Mouse (Mus musculus): ENCODE results near the gene Tbl2.

The Tbl2 gene

GRCm38 (mm10) chr5:135149053-135149819 is at the start of gene Tbl2:
Gene Tbl2 (plus strand): TSS chr5:135149657.
- peak; percentile 98 to 99 for DNase-seq (ENCODE audit: low spot score in 2 of 2)

GRCm38 (mm10) chr5:135100981-135101380 is 48.5 kb upstream of the Tbl2 start:
- DNase-seq (ENCODE audit: low spot score in 2 of 2): no peak

- DNase-seq (ENCODE audit: low spot score in 2 of 2): no peak
These were observed 45.3 kb upstream of the Tbl2 start for GRCm38 (mm10) chr5:135103999-135104660.

- DNase-seq (ENCODE audit: low spot score in 2 of 2): peak; percentile 71 to 79
These were observed 42.6 kb upstream of the Tbl2 start for GRCm38 (mm10) chr5:135106758-135107256.

- peak; percentile 32 to 68 for DNase-seq (ENCODE audit: low spot score in 2 of 2)
These were observed 41.6 kb upstream of the Tbl2 start for GRCm38 (mm10) chr5:135107521-135108501.

- no peak for DNase-seq (ENCODE audit: low spot score in 2 of 2)
These were observed 40.4 kb upstream of the Tbl2 start for GRCm38 (mm10) chr5:135109017-135109416.

GRCm38 (mm10) chr5:135109426-135109825 is 40.0 kb upstream of the Tbl2 start:
- DNase-seq (ENCODE audit: low spot score in 2 of 2): no peak

GRCm38 (mm10) chr5:135109976-135110375 is 39.5 kb upstream of the Tbl2 start:
- no peak for DNase-seq (ENCODE audit: low spot score in 2 of 2)

- no peak for DNase-seq (ENCODE audit: low spot score in 2 of 2)
These were observed 35.7 kb upstream of the Tbl2 start for GRCm38 (mm10) chr5:135113782-135114181.

- DNase-seq (ENCODE audit: low spot score in 2 of 2): no peak
These were observed 34.2 kb upstream of the Tbl2 start for GRCm38 (mm10) chr5:135115241-135115640.

GRCm38 (mm10) chr5:135118589-135119081 is 30.8 kb upstream of the Tbl2 start:
- peak; percentile 45 to 79 for DNase-seq (ENCODE audit: low spot score in 2 of 2)

GRCm38 (mm10) chr5:135120753-135121152 is 28.7 kb upstream of the Tbl2 start:
- no peak for DNase-seq (ENCODE audit: low spot score in 2 of 2)

- DNase-seq (ENCODE audit: low spot score in 2 of 2): no peak
These were observed 23.3 kb upstream of the Tbl2 start for GRCm38 (mm10) chr5:135126121-135126520.

GRCm38 (mm10) chr5:135127669-135128068 is 21.8 kb upstream of the Tbl2 start:
- DNase-seq (ENCODE audit: low spot score in 2 of 2): no peak

- no peak for DNase-seq (ENCODE audit: low spot score in 2 of 2)
These were observed 19.7 kb upstream of the Tbl2 start for GRCm38 (mm10) chr5:135129747-135130146.

GRCm38 (mm10) chr5:135133736-135134405 is 15.6 kb upstream of the Tbl2 start:
- peak; percentile 56 to 70 for DNase-seq (ENCODE audit: low spot score in 2 of 2)

GRCm38 (mm10) chr5:135134534-135134933 is 14.9 kb upstream of the Tbl2 start:
- DNase-seq (ENCODE audit: low spot score in 2 of 2): peak; percentile 40 to 75

- no peak for DNase-seq (ENCODE audit: low spot score in 2 of 2)
These were observed 9.6 kb upstream of the Tbl2 start for GRCm38 (mm10) chr5:135139881-135140280.

GRCm38 (mm10) chr5:135144469-135144868 is 5.0 kb upstream of the Tbl2 start:
- no peak for DNase-seq (ENCODE audit: low spot score in 2 of 2)

GRCm38 (mm10) chr5:135145532-135145931 is 3.9 kb upstream of the Tbl2 start:
- no peak for DNase-seq (ENCODE audit: low spot score in 2 of 2)

- DNase-seq (ENCODE audit: low spot score in 2 of 2): no peak
These were observed 3.5 kb upstream of the Tbl2 start for GRCm38 (mm10) chr5:135145955-135146354.
